Mouse (Mus musculus): Measurements from ENCODE around the gene Ubqln1. TPM values are rescaled to one million over a fixed set of nuclear protein-coding genes. Genes with fewer than 3 reads are reported as not detected.

Gene Ubqln1
- total RNA-seq, 1 experiment = 91.7 TPM

GRCm38 (mm10) chr13:58201343-58201742 is 14.1 kb downstream of the Ubqln1 start:
- Histone ChIP-seq H3K9ac (ENCODE audit: insufficient read depth, low read depth, low read length, poor library complexity, severe bottlenecking) (no peak overlapping the region), H3K4me3 (ENCODE audit: insufficient read depth in 1 of 2, low read depth in 1 of 2, low read length in 2 of 2, poor library complexity in 1 of 2, severe bottlenecking in 1 of 2) (no peak overlapping the region), H3K9me3 (ENCODE audit: control insufficient read depth, insufficient read depth, low read depth, low read length) (no peaks in the 10 kb centered on the region), H3K4me1 (ENCODE audit: control insufficient read depth in 2 of 2, insufficient read depth in 2 of 2, low read length in 2 of 2, poor library complexity in 1 of 2) (no peaks in the 10 kb centered on the region), H3K36me3 (ENCODE audit: control insufficient read depth, insufficient read depth, low read length, poor library complexity, severe bottlenecking) (peaks cover 7% of the 10 kb centered on the region; the same call in 1 of the 2 replicates), H3K27ac (ENCODE audit: insufficient read depth, low read depth, low read length, poor library complexity, severe bottlenecking) (no peak overlapping the region)
- TF ChIP-seq HCFC1 (IDR thresholded peaks at IDR 0.05; ENCODE audit: borderline replicate concordance, insufficient read depth, low read length) = no peak
- in situ Hi-C loops (cut with MboI; ENCODE audit: low sequenced_read_pairs in 2 of 2, unreplicated experiment in 2 of 2) = no loop called here
- DNase-seq (ENCODE audit: low read depth, low spot score) = no peak

DNA sequence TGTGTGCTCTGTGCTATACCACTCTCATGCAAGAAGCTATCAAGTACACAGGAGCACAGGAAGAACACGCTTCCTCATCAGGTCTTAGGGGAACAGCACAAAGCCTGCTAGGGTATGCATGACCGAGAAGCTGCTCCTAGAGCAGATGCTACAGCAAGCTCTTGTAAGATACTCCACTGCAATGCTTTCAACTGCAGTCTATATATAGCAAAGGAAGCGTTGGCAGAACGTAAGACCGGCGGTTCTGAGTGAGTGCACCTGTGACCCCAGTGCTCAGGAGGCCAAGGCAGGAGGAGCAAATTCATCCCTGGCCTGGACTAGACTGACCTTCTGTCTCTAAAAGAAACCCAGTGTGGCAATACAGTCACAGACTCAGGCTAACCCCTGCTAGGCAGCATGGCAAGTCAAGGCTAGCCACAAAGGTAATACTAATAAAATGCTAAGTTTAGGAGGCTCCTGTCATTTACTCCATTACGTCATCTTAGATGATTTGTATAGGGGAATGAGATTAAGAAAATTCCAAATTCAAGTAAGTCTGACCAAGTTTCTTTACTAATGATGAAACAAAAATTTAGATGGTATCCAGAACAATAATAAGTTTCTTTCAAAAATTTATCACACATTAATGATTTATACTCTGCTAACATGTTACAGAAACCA is 17.3 kb downstream of the Ubqln1 start:
- in situ Hi-C loops (cut with MboI; ENCODE audit: low sequenced_read_pairs in 2 of 2, unreplicated experiment in 2 of 2) = no loop called here
- Histone ChIP-seq H3K9ac (ENCODE audit: insufficient read depth, low read depth, low read length, poor library complexity, severe bottlenecking) (no peak overlapping the region), H3K4me3 (ENCODE audit: insufficient read depth in 1 of 2, low read depth in 1 of 2, low read length in 2 of 2, poor library complexity in 1 of 2, severe bottlenecking in 1 of 2) (no peak overlapping the region), H3K4me1 (ENCODE audit: control insufficient read depth in 2 of 2, insufficient read depth in 2 of 2, low read length in 2 of 2, poor library complexity in 1 of 2) (peaks cover 0 to 4% of the 10 kb centered on the region in 2 experiments; a peak in 1 of 4 replicates), H3K27ac (ENCODE audit: insufficient read depth, low read depth, low read length, poor library complexity, severe bottlenecking) (no peak overlapping the region), H3K9me3 (ENCODE audit: control insufficient read depth, insufficient read depth, low read depth, low read length) (no peaks in the 10 kb centered on the region), H3K36me3 (ENCODE audit: control insufficient read depth, insufficient read depth, low read length, poor library complexity, severe bottlenecking) (peaks cover 14% of the 10 kb centered on the region)
- no peak for DNase-seq (ENCODE audit: low read depth, low spot score)
- TF ChIP-seq HCFC1 (IDR thresholded peaks at IDR 0.05; ENCODE audit: borderline replicate concordance, insufficient read depth, low read length) (no peak), ZC3H11A (IDR thresholded peaks at IDR 0.05; ENCODE audit: borderline replicate concordance, low read depth, low read length) (no peak), CHD2 (IDR thresholded peaks at IDR 0.05; ENCODE audit: low read depth, low read length) (no peak), MAFK (IDR thresholded peaks at IDR 0.05; ENCODE audit: insufficient read depth, low read depth, low read length) (no peak), ZNF384 (IDR thresholded peaks at IDR 0.05; ENCODE audit: low read depth, low read length) (no peak)

DNA sequence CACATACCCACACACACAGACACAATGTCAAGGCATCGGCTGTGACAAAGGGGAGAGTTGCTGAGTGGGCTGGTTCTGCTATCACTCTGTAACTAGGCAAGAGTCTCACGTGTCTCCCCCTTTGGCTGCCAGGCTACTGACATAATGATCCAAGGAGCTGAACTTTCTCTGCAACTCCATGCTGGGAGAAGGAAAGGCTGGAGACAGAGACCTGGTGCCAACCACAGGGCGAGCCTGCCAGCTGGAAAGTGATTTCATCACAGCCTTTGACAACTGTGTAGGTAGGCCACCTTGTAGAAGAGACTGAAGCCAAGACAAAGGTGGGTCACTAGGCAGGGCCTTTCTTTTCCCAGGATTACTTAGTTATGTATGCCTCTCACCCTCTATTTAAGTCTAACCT is 18.2 kb downstream of the Ubqln1 start:
- DNase-seq (ENCODE audit: low read depth, low spot score) = no peak
- H3K9me3 ChIP-seq (ENCODE audit: control insufficient read depth, insufficient read depth, low read depth, low read length) = no peaks in the 10 kb centered on the region
- no peak overlapping the region for H3K27ac ChIP-seq (ENCODE audit: insufficient read depth, low read depth, low read length, poor library complexity, severe bottlenecking)
- H3K9ac ChIP-seq (ENCODE audit: insufficient read depth, low read depth, low read length, poor library complexity, severe bottlenecking) = no peak overlapping the region
- peaks cover 0 to 4% of the 10 kb centered on the region in 2 experiments; a peak in 1 of 4 replicates for H3K4me1 ChIP-seq (ENCODE audit: control insufficient read depth in 2 of 2, insufficient read depth in 2 of 2, low read length in 2 of 2, poor library complexity in 1 of 2)
- TF ChIP-seq HCFC1 (IDR thresholded peaks at IDR 0.05; ENCODE audit: borderline replicate concordance, insufficient read depth, low read length) = no peak
- TF ChIP-seq ZNF384 (IDR thresholded peaks at IDR 0.05; ENCODE audit: low read depth, low read length) = no peak
- TF ChIP-seq MAFK (IDR thresholded peaks at IDR 0.05; ENCODE audit: insufficient read depth, low read depth, low read length) = no peak
- no peak for TF ChIP-seq ZC3H11A (IDR thresholded peaks at IDR 0.05; ENCODE audit: borderline replicate concordance, low read depth, low read length)
- no peak for TF ChIP-seq CHD2 (IDR thresholded peaks at IDR 0.05; ENCODE audit: low read depth, low read length)
- H3K36me3 ChIP-seq (ENCODE audit: control insufficient read depth, insufficient read depth, low read length, poor library complexity, severe bottlenecking) = peaks cover 14% of the 10 kb centered on the region
- in situ Hi-C loops (cut with MboI; ENCODE audit: low sequenced_read_pairs in 2 of 2, unreplicated experiment in 2 of 2) = no loop called here
- H3K4me3 ChIP-seq (ENCODE audit: insufficient read depth in 1 of 2, low read depth in 1 of 2, low read length in 2 of 2, poor library complexity in 1 of 2, severe bottlenecking in 1 of 2) = no peak overlapping the region

GRCm38 (mm10) chr13:58194908-58195307 is 20.5 kb downstream of the Ubqln1 start:
- TF ChIP-seq MAFK (IDR thresholded peaks at IDR 0.05; ENCODE audit: insufficient read depth, low read depth, low read length) (no peak), HCFC1 (IDR thresholded peaks at IDR 0.05; ENCODE audit: borderline replicate concordance, insufficient read depth, low read length) (no peak), CHD2 (IDR thresholded peaks at IDR 0.05; ENCODE audit: low read depth, low read length) (no peak), ZC3H11A (IDR thresholded peaks at IDR 0.05; ENCODE audit: borderline replicate concordance, low read depth, low read length) (no peak), ZNF384 (IDR thresholded peaks at IDR 0.05; ENCODE audit: low read depth, low read length) (no peak)
- DNase-seq (ENCODE audit: low read depth, low spot score) = no peak
- no peak overlapping the region for H3K27ac ChIP-seq (ENCODE audit: insufficient read depth, low read depth, low read length, poor library complexity, severe bottlenecking)
- in situ Hi-C loops (cut with MboI; ENCODE audit: low sequenced_read_pairs in 2 of 2, unreplicated experiment in 2 of 2) = no loop called here
- H3K4me3 ChIP-seq (ENCODE audit: insufficient read depth in 1 of 2, low read depth in 1 of 2, low read length in 2 of 2, poor library complexity in 1 of 2, severe bottlenecking in 1 of 2) = no peak overlapping the region
- peaks cover 18% of the 10 kb centered on the region for H3K36me3 ChIP-seq (ENCODE audit: control insufficient read depth, insufficient read depth, low read length, poor library complexity, severe bottlenecking)
- no peaks in the 10 kb centered on the region for H3K9me3 ChIP-seq (ENCODE audit: control insufficient read depth, insufficient read depth, low read depth, low read length)
- no peak overlapping the region for H3K9ac ChIP-seq (ENCODE audit: insufficient read depth, low read depth, low read length, poor library complexity, severe bottlenecking)
- H3K4me1 ChIP-seq (ENCODE audit: control insufficient read depth in 2 of 2, insufficient read depth in 2 of 2, low read length in 2 of 2, poor library complexity in 1 of 2) = peaks cover 0 to 4% of the 10 kb centered on the region in 2 experiments; a peak in 1 of 4 replicates

DNA sequence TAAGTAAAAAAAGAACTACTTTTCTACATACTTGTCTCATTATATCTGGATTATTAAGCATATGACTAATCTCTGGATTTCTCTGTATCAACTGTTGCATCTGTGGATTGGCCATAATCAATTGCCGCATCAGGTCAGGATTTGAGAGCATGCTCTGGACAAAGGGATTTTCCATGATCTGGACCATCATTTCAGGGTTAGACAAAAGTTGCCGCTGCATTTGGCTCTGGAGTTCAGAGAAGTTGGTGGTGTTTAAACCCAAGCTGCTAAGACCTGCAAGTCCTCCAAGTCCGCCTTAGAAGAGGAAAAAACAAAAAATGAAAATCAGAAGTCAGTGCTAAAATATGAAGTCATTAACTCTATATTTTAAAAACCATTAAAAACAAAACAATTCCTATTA is 22.2 kb downstream of the Ubqln1 start:
- H3K9ac ChIP-seq (ENCODE audit: insufficient read depth, low read depth, low read length, poor library complexity, severe bottlenecking) = no peak overlapping the region
- no peak for TF ChIP-seq ZNF384 (IDR thresholded peaks at IDR 0.05; ENCODE audit: low read depth, low read length)
- no peak for TF ChIP-seq CHD2 (IDR thresholded peaks at IDR 0.05; ENCODE audit: low read depth, low read length)
- TF ChIP-seq MAFK (IDR thresholded peaks at IDR 0.05; ENCODE audit: insufficient read depth, low read depth, low read length) = no peak
- no peak for TF ChIP-seq HCFC1 (IDR thresholded peaks at IDR 0.05; ENCODE audit: borderline replicate concordance, insufficient read depth, low read length)
- TF ChIP-seq ZC3H11A (IDR thresholded peaks at IDR 0.05; ENCODE audit: borderline replicate concordance, low read depth, low read length) = no peak
- H3K9me3 ChIP-seq (ENCODE audit: control insufficient read depth, insufficient read depth, low read depth, low read length) = no peaks in the 10 kb centered on the region
- H3K4me3 ChIP-seq (ENCODE audit: insufficient read depth in 1 of 2, low read depth in 1 of 2, low read length in 2 of 2, poor library complexity in 1 of 2, severe bottlenecking in 1 of 2) = no peak overlapping the region
- H3K27ac ChIP-seq (ENCODE audit: insufficient read depth, low read depth, low read length, poor library complexity, severe bottlenecking) = no peak overlapping the region
- H3K4me1 ChIP-seq (ENCODE audit: control insufficient read depth in 2 of 2, insufficient read depth in 2 of 2, low read length in 2 of 2, poor library complexity in 1 of 2) = peaks cover 0 to 4% of the 10 kb centered on the region in 2 experiments; a peak in 1 of 4 replicates
- in situ Hi-C loops (cut with MboI; ENCODE audit: low sequenced_read_pairs in 2 of 2, unreplicated experiment in 2 of 2) = no loop called here
- no peak for DNase-seq (ENCODE audit: low read depth, low spot score)
- H3K36me3 ChIP-seq (ENCODE audit: control insufficient read depth, insufficient read depth, low read length, poor library complexity, severe bottlenecking) = peaks cover 19% of the 10 kb centered on the region

All from ES-E14 (cell line).